Comparison of ENCODE assay signal across 15 mouse cellular contexts in genomic region chr14:45444870-45445269, GRCm38 (mm10). TPM values are rescaled to one million over a fixed set of nuclear protein-coding genes. Genes with fewer than 3 reads are reported as not detected.
DNase-seq lines count a peak whose midpoint lies in the region; ATAC-seq and TF ChIP-seq lines count a peak whose summit lies in the region.
"Had no signal": no experiment of that assay in that cellular context is flagged by ENCODE, and none has a peak within 500 bp of the region (broad histone marks: within the 10 kb centered on the region; RNA-seq: fewer than 3 reads in every experiment).

No protein-coding gene starts in this region.

- H3K27ac ChIP-seq in heart, embryonic 10.5 days, result peak overlapping the region; percentile 81
- no peak overlapping the region for H3K27ac ChIP-seq in kidney, embryonic 14.5 days (ENCODE audit: low read depth, low read length)
- H3K27ac ChIP-seq in stomach, embryonic 16.5 days (ENCODE audit: low read length), result no peak overlapping the region
- H3K27ac ChIP-seq in stomach, postnatal 0 days (replicated peaks), result no peak overlapping the region
- H3K27ac ChIP-seq: embryonic facial prominence, embryonic 13.5 days; forebrain, embryonic 12.5 days; midbrain, embryonic 13.5 days had no signal

- TF ChIP-seq CTCF in stomach, postnatal 0 days (IDR thresholded peaks at IDR 0.05; ENCODE audit: low read depth), result no peak

- no peak overlapping the region for H3K4me3 ChIP-seq in heart, embryonic 10.5 days
- no peak overlapping the region for H3K4me3 ChIP-seq in kidney, embryonic 14.5 days (ENCODE audit: low read length)
- H3K4me3 ChIP-seq in stomach, embryonic 16.5 days (replicated peaks; ENCODE audit: low read length), result no peak overlapping the region
- H3K4me3 ChIP-seq in stomach, postnatal 0 days (ENCODE audit: low read depth, low read length), result no peak overlapping the region
- H3K4me3 ChIP-seq: embryonic facial prominence, embryonic 13.5 days; forebrain, embryonic 12.5 days; midbrain, embryonic 13.5 days had no signal

- H3K4me1 ChIP-seq in heart, embryonic 10.5 days, result peaks cover 22% of the 10 kb centered on the region
- peaks cover 23% of the 10 kb centered on the region for H3K4me1 ChIP-seq in kidney, embryonic 14.5 days (ENCODE audit: control insufficient read depth, insufficient read depth, low read length)
- H3K4me1 ChIP-seq in stomach, embryonic 16.5 days (ENCODE audit: control insufficient read depth, insufficient read depth, low read length), result peaks cover 7% of the 10 kb centered on the region; the same call in 1 of the 2 replicates
- no peaks in the 10 kb centered on the region; the same call in 1 of the 2 replicates for H3K4me1 ChIP-seq in stomach, postnatal 0 days (replicated peaks; ENCODE audit: control insufficient read depth, insufficient read depth)
- H3K4me1 ChIP-seq: forebrain, embryonic 12.5 days; midbrain, embryonic 13.5 days had no signal

- 44% methylated on average over 7 of the region's 7 CpGs for WGBS in heart, embryonic 10.5 days
- whole genome bisulfite sequencing in kidney, embryonic 14.5 days, result 39% methylated on average over 7 of the region's 7 CpGs
- 34% methylated on average over 7 of the region's 7 CpGs for WGBS in stomach, embryonic 16.5 days
- 37% methylated on average over 7 of the region's 7 CpGs for WGBS in stomach, postnatal 0 days

- ATAC-seq in kidney, embryonic 14.5 days (ENCODE audit: low FRiP score, low TSS enrichment), result peak; percentile 16; the same call in 1 of the 2 replicates
- ATAC-seq in stomach, embryonic 16.5 days (ENCODE audit: insufficient read depth, low FRiP score), result peak; percentile 18; the same call in 1 of the 2 replicates
- ATAC-seq in stomach, postnatal 0 days (ENCODE audit: low FRiP score, low TSS enrichment), result no peak
- no peak for ATAC-seq in granulocyte monocyte progenitor cell, adult 5-6 weeks (replicated peaks; ENCODE audit: poor library complexity, severe bottlenecking)
- ATAC-seq: activated CD4-positive, CD25-positive, alpha-beta regulatory T cell, adult 4 months had no signal

- H3K9me3 ChIP-seq in heart, embryonic 10.5 days, result no peaks in the 10 kb centered on the region
- H3K9me3 ChIP-seq in kidney, embryonic 14.5 days (ENCODE audit: control insufficient read depth, low read length), result no peaks in the 10 kb centered on the region
- H3K9me3 ChIP-seq in stomach, embryonic 16.5 days (replicated peaks; ENCODE audit: control insufficient read depth, low read length), result no peaks in the 10 kb centered on the region
- no peaks in the 10 kb centered on the region for H3K9me3 ChIP-seq in stomach, postnatal 0 days (ENCODE audit: control insufficient read depth, low read length)
- H3K9me3 ChIP-seq: embryonic facial prominence, embryonic 13.5 days; forebrain, embryonic 12.5 days; midbrain, embryonic 13.5 days had no signal

- TF ChIP-seq EP300 in stomach, postnatal 0 days (optimal IDR thresholded peaks at IDR 0.05), result no peak

- no peak for DNase-seq in heart, embryonic 10.5 days (ENCODE audit: low spot score)
- DNase-seq in heart, adult 18-20 months, result no peak
- DNase-seq in kidney, adult 11 months, result no peak
- DNase-seq in stomach, postnatal 0 days (ENCODE audit: low spot score), result no peak
- DNase-seq in cerebellum, postnatal 10 days, result no peak
- DNase-seq: cerebellum, postnatal 36 days; right cerebral cortex, postnatal 4 days; thymus, postnatal 25 days had no signal

- H3K9ac ChIP-seq in kidney, embryonic 14.5 days (ENCODE audit: low read depth, low read length), result no peak overlapping the region
- no peak overlapping the region for H3K9ac ChIP-seq in stomach, embryonic 16.5 days (ENCODE audit: low read length)
- no peak overlapping the region for H3K9ac ChIP-seq in stomach, postnatal 0 days (ENCODE audit: low read length)
- H3K9ac ChIP-seq: embryonic facial prominence, embryonic 13.5 days; forebrain, embryonic 12.5 days; midbrain, embryonic 13.5 days had no signal

- no peak overlapping the region for H3K4me2 ChIP-seq in kidney, embryonic 14.5 days (replicated peaks; ENCODE audit: low read depth, low read length)
- H3K4me2 ChIP-seq in stomach, embryonic 16.5 days (ENCODE audit: low read depth, low read length), result no peak overlapping the region
- H3K4me2 ChIP-seq in stomach, postnatal 0 days (replicated peaks; ENCODE audit: low read depth), result no peak overlapping the region
- H3K4me2 ChIP-seq: embryonic facial prominence, embryonic 13.5 days; forebrain, embryonic 12.5 days; midbrain, embryonic 13.5 days had no signal

- no peaks in the 10 kb centered on the region for H3K36me3 ChIP-seq in heart, embryonic 10.5 days
- no peaks in the 10 kb centered on the region for H3K36me3 ChIP-seq in kidney, embryonic 14.5 days (ENCODE audit: control insufficient read depth, insufficient read depth, low read length)
- no peaks in the 10 kb centered on the region for H3K36me3 ChIP-seq in stomach, embryonic 16.5 days (ENCODE audit: control insufficient read depth, insufficient read depth, low read length)
- no peaks in the 10 kb centered on the region for H3K36me3 ChIP-seq in stomach, postnatal 0 days (ENCODE audit: control insufficient read depth, insufficient read depth, low read length)
- H3K36me3 ChIP-seq: embryonic facial prominence, embryonic 13.5 days; forebrain, embryonic 12.5 days; midbrain, embryonic 13.5 days had no signal

- no peaks in the 10 kb centered on the region for H3K27me3 ChIP-seq in heart, embryonic 10.5 days (ENCODE audit: insufficient read depth, poor library complexity, severe bottlenecking)
- no peaks in the 10 kb centered on the region for H3K27me3 ChIP-seq in kidney, embryonic 14.5 days (ENCODE audit: control insufficient read depth, insufficient read depth, low read length)
- H3K27me3 ChIP-seq in stomach, embryonic 16.5 days (ENCODE audit: control insufficient read depth, insufficient read depth, low read length), result no peaks in the 10 kb centered on the region
- H3K27me3 ChIP-seq in stomach, postnatal 0 days (ENCODE audit: control insufficient read depth, insufficient read depth, low read length), result no peaks in the 10 kb centered on the region
- H3K27me3 ChIP-seq: embryonic facial prominence, embryonic 13.5 days; midbrain, embryonic 13.5 days had no signal

RNA-seq across cellular contexts. Expression of gene Gnpnat1, which starts 40.2 kb away (rescaled TPM):
- 34.9 and 54.4 TPM in 2 replicates for polyA plus RNA-seq in heart, embryonic 10.5 days (2016; fragmentation: Nextera tagmentation; extraction: Ambion mirVana)
- 10 to 100 TPM; 13.4 to 15.2 TPM for total RNA-seq in heart, adult 18-20 months (2021)
- 56.3 and 74.5 TPM in 2 replicates for polyA plus RNA-seq in kidney, embryonic 14.5 days (2014; fragmentation: Nextera tagmentation; extraction: Ambion mirVana)
- polyA plus RNA-seq in stomach, embryonic 16.5 days (2015; fragmentation: Nextera tagmentation; extraction: Ambion mirVana), result 45.5 and 55.1 TPM in 2 replicates
- 44.3 and 45.3 TPM in 2 replicates for polyA plus RNA-seq in stomach, postnatal 0 days (2015; fragmentation: Nextera tagmentation; extraction: Ambion mirVana)
- 42.0 and 72.4 TPM in 2 replicates for total RNA-seq in granulocyte monocyte progenitor cell, adult 5-6 weeks (2014; fragmentation: Nextera tagmentation)
- total RNA-seq in granulocyte monocyte progenitor cell, adult 5-6 weeks (2017), result 30.2 and 50.2 TPM in 2 replicates

Comparison
In these comparisons a context has a peak if more than half of its experiments do, and no peak if none do; other contexts are left out.
1. ATAC-seq: peak in kidney, embryonic 14.5 days (single experiment) and stomach, embryonic 16.5 days (single experiment); none in stomach, postnatal 0 days (single experiment) and granulocyte monocyte progenitor cell, adult 5-6 weeks (single experiment).